Mouse (Mus musculus): ENCODE measurements around the gene Ralbp1. TPM values are rescaled to one million over a fixed set of nuclear protein-coding genes. Genes with fewer than 3 reads are reported as not detected.

The Ralbp1 gene
- total RNA-seq (2021): 10 to 100 TPM; 39.4 to 41.1 TPM

DNA sequence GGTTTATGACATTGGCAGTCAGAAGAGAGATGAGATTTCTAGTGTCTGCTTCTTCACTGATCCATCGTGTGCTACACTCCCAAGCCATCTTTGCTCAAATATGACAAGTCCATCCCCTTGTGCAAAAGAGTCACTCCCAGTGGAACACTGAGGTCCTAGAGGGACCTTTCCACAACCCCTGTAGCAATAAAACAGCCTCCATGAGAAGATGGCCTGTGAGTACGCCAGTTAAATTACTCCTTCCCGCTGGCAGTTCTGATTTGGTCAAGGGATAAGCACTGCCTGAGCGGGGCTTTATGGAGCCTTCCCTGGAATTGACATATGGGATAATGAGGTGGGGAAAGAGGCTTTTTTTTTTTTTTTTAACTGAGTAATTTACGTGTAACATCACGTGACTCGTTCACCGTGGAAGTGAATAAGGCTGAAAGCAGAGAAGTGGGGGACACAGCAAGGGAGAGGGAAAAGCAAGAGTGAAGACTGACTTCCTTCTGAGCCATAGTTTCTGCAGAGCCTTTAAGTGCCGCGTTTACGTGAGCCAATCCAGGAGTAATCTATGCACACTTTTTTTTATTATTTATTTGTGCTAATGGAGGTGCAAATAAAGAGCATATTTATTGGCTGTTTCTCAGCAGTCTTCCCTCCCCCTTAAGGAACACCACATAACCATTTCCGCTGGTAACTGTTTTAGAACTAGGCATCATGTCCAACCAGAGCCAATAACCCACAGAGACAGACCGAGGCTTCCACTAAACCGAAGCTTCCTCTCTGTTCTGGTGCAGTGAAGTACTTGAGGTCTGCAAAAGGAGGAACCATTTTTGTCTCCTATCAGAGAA is at the start of gene Ralbp1:
Ralbp1 (minus strand) TSS at position 102 of the 833 bp plus-strand sequence.
- peak in 1 of 2 experiments; percentile 32 for DNase-seq
- intact Hi-C loops (cut with DNase I): loop anchor here (10.0 kb wide), 1 partner anchor 1551 kb away; the partner anchor contains the start of gene Pja2

DNA sequence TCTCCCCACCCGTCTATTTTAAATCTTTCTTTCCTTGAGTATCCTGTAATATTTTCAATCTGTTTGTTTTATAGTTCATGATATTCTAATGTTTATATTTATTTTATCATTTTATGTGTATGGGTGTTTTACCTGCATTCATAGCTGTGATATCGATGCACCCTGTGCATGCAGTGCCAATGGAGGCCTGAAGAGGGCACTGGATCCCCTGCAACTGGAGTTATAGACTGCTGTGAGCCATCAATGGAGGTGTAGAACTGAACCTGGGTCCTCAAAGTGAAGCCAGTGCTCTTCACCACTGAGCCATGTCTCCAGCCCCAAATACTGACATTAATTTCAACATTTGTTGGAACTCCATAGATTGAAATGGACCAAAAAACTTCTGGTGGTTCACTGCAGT is 48.1 kb upstream of the Ralbp1 start:
- no peak for DNase-seq
- intact Hi-C loops (cut with DNase I): no loop called here

DNA sequence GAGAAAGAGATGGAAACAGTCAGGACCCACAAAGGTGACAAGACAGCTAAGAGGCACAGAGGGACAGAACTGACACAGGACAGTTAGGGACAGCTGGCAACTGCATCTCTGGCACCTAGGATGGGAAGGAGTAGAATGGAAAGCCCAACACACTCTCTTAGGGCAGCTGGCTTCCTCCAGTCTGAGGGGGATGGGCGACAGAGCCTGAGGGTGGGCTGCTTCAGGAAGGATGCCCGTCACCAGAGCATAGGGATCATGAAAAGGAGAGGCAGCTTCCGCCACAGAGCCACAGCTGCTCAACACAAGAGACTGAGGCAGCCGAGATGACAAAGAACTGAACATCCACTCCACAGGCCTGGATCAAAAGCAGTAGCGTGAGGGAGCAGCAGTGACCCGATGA is 45.9 kb upstream of the Ralbp1 start:
- intact Hi-C loops (cut with DNase I): no loop called here
- DNase-seq: no peak

DNA sequence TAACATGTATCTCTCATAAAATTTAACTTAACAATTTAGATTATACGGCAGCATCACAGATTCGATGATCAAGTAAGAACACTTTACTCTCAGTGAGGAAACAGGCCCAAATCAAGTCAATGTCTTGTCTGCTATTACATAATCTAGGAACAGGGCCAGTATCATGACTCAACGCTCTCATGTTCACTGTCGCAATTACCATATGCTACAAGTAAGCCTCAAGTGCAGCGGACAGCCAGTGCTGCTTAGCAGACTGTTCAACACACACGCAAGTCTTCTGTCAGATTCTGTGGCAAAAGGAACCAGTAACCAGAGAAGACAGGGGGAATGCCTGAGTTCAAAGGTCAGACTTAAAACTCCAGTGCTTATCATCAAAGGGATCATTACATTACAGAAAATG is 45.4 kb upstream of the Ralbp1 start:
- DNase-seq: peak; percentile 24 to 41
- intact Hi-C loops (cut with DNase I): no loop called here

DNA sequence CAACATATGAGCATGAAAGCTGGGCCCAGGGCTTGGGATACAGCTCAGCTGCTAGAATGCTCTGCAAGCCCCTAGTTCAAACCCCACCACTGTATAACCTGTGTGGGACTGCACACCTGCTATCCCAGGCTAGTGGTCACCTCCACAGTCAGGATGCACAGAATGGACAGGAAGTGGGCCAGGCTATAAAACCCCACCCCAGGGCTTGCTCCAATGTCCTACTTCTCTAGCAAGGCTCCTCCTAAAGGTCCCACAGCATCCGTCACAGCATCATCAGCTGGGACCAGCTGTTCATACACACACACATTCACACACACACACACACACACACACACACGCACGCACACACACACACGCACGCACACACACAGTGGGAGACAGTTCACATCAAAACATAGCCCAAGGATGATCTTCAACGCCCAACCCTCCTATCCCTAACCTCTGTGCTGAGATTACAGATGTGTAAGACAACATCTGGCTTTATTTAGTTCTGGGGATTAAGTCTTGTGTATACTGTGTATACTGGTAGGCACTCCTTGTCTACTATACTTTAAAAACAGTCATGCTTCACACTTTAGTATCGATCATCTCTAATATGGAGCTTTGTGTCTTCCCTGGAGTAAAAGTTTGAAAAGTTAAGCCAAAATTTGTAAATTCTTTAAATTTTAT is 44.7 kb upstream of the Ralbp1 start:
- DNase-seq: no peak
- intact Hi-C loops (cut with DNase I): no loop called here

DNA sequence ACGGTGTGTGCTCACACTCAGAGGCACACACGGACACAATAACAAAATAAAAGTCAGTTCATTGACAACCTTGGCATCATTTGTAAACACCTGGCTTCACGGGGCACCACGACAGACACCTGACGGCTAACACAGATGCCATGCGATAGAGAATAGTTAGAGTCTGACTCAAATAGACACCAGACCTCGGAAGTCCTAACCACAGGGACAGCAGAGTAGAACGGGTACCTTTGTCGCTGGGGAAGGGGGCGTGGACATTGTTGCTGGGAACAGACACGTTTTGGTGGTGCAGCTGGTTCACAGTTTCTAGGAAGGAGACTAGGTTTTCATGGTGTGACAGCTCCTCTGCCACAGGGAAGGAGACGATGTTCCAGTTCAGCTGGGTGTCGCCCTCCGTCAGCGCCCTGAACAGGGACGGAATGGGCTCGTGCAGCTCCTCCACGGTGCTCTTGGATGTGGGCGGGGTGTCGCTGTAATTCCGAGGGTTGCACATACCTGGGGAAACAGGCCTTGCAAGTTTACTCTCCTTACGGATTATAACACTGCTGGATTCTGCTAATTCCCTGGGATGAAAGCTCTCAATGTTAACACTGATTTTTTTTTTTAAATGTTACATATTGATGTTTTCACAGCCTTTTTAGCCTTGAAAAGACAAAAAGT is 43.9 kb upstream of the Ralbp1 start:
- intact Hi-C loops (cut with DNase I): no loop called here
- no peak for DNase-seq

DNA sequence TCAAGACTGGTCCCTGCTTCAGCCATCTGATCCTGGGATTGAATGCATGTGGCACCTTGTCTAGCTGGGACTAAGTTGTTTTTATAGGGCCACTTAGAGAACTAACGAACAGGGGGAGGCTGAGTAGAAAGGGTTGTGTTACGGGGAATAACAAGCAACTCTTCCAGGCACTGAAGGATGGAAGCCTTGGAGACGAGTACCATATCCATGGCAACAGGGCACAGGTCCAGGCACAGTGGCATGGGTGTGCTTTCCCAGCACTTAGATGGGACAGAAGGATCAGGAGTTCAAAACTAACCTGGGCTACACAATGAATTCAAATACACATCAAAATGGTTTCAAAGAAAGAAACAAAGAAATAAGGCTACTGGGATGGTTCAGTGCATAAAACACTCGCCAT is 41.5 kb upstream of the Ralbp1 start:
- no peak for DNase-seq
- intact Hi-C loops (cut with DNase I): no loop called here

DNA sequence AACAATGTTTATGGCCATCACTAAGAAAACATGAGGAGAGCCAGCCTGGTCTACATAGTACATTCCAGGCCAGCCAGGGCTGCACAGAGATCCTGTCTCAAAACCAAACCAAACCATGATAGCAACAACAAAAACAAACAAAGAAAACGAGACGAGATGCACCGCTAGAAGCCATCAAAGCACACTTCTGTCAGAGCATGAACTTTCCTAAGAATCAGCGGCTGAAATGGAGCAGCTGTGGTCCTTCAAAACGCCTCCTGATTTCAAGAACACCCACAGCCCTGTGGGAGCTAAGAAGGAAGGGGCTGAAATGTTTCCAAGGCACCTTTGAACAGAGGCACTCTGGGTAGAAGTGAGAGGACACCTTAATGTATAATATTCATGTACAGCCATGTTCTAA is 38.6 kb upstream of the Ralbp1 start:
- DNase-seq: no peak
- intact Hi-C loops (cut with DNase I): no loop called here

DNA sequence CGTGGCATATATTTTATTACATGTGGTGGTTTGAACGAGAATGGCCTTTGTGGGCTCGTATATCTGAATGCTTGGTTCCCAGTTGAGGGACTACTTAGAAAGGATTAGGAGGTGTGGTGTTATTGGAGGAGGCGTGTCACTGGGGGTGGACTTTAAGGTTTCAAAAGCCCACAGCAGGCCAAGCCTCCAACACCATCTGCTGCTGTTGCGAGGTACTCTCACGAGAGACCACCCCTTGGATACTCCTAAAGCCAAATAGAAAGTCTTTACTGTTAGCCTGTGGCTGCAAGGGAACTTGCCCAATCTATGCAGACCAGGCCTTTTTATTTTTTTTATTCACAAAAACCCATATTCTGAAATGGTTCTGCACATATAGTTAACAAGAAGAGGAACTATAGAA is 36.4 kb upstream of the Ralbp1 start:
- no peak for DNase-seq
- intact Hi-C loops (cut with DNase I): no loop called here

DNA sequence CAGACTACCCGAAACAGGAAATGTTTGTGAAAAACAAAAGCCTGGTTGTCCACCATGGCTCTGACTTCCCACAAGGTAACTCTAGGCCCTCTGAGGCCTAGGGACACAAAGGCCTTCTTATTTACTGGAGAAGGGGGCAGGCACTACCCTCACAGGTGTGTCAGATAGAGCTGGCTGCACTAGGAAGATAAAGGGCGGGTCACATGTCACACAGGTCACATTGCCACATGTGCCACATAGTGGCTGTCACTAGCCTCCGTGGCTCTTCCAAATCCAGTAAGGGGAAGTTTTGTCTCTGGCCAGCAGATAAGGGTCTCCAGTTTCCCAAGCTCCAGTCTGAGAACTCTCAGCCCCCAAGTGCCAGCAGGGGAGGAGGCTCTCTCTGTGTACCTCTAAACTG is 33.6 kb upstream of the Ralbp1 start:
- intact Hi-C loops (cut with DNase I): loop anchor here (5.0 kb wide), 1 partner anchor 33 kb away; the partner anchor contains the start of gene Twsg1
- DNase-seq: no peak

DNA sequence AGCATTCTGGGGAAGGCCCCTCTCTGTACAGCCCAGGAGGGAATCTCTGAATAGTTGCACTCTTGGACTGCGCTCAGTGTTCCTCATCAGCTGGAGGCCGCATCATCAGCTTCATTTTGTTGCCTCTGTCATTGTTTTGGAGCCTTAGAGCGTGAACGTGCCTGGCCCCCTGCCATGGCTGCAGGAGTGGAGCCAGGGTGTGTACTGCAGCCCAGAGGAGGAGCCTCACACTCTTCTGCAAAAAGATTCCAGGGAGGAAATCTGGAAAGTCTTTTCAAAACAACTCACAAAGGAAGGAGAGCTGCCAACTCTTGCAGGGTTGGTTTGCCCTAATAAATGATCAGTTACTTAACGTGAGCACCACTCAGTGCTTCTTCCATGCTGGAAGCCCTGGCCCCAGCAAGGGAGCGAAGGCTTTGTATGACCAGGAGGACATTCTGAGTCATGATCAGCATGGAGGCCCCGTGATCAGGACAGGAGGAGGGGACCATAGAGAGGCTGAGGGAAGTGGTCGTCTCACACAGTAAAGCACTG is 30.6 kb upstream of the Ralbp1 start:
- intact Hi-C loops (cut with DNase I): loop anchor here (5.0 kb wide), 1 partner anchor 36 kb away; the partner anchor contains the start of gene Twsg1
- DNase-seq: peak; percentile 90 to 93

DNA sequence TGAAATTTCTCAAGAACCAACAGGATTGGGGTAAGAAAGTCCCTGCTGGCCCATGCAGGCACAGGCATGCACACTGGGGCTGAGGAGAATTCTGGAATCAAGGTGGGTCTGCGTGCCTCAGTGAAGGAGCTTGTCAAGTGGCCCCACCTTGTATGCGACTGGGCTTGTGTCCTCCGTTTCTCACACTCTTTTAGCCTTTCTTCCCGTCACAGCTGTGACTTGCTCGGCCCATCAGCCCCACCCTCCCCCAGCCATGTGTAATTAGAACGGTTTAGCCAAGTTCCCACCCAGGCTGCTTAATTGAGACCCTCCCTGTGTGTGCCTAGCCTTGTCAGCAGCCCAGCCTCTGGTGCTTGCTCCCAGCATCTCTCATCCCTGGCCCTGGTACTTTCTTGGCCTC is 28.5 kb upstream of the Ralbp1 start:
- intact Hi-C loops (cut with DNase I): no loop called here

DNA sequence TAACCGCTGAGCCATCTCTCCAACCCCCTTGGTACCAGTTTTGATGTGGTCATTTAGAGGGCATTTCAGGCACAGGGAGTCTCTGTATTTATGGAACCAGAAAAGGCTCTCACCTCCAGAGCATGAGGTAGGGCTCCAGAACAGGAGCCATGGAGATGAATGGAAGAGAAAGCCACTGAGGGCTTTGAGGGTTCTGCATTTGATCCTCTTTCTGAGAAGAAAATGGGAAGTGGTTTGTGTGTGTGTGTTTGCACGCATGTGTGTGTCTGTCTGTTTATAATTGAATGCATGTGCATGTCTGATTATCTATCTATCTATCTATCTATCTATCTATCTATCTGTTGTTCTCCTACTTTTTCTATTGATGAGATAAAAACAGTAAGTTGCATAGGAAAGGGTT is 26.6 kb upstream of the Ralbp1 start:
- no peak for DNase-seq
- intact Hi-C loops (cut with DNase I): no loop called here

More for the DNA sequence above, 28.5 kb upstream of the Ralbp1 start:
- DNase-seq: no peak

DNA sequence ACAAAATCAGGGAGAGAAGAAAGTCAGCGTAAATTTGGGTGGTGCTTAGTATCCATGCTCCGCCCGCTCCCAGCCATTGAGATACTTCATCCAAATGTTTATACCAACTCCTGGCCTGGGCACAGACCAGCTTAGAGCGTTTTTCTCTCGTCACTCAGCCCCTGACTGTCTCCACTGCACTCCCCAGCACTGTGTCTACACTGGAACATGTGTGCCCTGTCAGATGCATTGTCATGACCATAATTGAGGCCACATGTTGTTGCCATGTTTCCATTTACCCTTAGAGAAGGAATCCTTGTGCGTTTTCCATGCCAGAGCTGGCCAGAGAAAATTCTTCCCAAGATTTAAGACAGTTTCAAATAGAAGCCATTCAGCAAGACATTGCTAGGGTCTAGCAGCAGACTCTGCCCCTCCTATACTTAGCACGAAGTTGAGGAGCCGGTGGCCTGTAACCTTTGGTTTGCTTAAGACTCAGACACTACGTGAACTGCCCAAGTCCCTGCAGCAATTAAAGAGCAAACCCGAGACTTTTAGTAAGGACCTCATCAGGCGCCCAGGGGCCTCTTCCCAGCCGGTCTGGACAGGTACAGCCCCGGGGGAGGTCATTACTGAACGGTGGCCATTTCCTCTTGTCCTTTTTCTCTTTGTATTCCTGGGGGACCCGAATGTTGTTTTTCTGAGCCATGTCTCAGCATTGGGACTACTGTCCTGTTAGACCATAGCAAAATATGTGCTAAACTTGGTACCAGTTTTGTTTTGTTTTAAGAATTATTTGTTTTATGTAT is 25.9 kb upstream of the Ralbp1 start:
- DNase-seq: no peak

DNA sequence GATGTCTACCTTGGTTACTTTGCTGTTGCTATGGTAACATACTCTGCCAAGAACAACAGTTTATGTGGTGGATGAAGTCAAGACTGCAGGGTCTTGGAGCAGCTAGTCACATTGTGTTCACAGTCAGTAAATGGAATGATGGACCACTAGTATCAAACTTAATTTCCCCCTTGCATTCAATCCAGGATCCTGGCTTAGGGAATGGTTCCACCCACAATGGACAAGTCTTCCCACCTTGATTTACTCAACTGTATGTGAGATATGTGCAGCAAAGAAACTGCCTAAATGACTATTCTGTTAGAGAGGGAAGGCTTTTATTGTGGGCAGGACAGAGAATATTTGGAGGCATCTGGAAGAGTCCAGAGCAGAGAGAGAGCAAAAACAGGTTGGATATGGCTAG is 22.7 kb upstream of the Ralbp1 start:
- no peak for DNase-seq
- intact Hi-C loops (cut with DNase I): no loop called here

More for the DNA sequence above, 25.9 kb upstream of the Ralbp1 start:
- intact Hi-C loops (cut with DNase I): no loop called here

DNA sequence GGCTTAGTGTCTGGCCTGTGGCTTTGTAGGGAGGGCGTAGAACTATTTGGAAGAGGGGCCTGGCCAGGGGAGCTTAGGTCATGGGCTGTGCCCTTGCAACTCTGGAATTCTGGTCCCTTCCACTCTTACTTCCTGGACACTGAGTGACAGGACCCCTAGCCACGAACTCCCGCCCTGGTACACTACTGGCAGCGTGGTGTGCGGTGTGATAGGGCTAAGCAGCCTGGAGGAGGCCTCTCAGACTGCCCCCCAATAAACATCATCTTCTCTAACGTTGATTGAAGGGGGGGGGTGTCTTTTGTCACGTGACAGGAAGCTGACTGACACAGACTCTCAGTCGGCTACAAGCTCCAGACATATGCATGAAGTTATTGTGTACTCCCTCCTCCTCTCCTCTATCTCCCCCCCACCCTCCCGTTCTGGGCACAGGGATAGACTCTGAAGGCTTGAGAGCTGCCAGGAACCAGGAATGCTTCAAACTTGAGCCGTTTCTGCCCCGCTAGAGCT is 21.4 kb upstream of the Ralbp1 start:
- intact Hi-C loops (cut with DNase I): no loop called here
- peak in 1 of 2 experiments; percentile 19 for DNase-seq

DNA sequence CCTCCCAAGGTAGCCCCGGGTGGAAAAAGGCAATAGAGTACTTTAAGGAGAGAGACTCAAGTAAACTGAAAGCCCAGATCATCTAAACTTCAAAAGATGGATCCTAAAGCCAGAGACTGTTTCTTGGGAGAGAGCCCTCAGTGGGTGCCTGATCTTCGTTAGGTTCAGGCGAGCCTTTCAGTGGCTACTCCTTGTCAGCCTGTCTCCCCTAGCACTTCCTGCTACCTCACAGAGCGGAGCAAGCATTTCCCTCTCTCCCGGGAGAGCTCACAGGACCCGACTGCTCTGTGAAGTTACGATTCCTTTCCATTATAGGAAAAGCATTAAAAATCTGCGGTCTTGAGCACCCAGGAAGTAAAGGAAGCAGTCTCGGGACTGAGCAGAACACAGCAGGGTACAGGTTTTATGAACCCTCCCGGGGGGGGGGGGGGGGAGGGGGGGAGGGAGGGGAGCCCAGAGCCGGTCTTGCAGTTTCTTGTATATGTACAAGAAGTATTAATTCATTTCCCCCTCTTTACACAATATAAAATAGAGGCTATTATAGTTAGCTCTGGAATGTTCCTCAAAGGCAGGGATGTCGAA is 20.8 kb upstream of the Ralbp1 start:
- intact Hi-C loops (cut with DNase I): no loop called here
- no peak for DNase-seq

DNA sequence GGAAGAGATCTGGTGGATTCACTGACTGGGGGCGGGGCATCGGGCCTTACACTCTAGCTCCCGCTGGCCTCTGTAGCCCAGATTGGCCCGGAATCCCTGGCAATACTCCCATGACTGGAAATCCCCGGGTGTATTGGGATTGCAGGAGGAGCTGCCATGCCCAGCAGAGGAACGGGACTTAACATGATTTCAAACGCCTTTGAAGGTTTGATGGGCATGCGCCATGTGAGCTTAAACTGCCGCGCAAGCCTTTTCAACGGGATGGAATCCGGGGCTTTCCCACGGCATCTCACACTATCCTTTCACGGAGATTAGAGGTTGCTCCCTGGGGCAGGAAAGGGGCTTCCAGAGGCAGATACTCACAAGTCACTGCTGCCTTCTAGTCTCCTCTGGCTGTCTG is 19.6 kb upstream of the Ralbp1 start:
- DNase-seq: no peak
- intact Hi-C loops (cut with DNase I): no loop called here

DNA sequence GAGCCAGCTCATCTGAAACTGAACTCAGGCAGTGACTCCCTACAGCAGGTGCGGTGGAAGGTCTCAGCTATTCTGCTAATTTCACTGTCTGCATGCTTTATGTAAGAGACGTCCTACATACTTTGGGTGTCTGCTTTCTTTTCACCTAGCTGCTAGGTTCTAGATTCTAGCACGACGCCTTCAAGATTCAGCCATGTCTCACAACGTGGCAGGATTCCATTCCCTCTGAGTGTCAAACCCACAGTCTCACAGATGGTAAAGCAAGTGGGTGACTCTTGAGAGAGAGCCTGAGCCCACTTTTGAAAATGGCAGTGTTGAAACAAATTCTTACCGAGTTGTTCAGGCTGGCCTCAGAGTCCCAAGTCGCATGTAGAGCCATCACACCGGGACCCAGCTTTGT is 18.2 kb upstream of the Ralbp1 start:
- no peak for DNase-seq
- intact Hi-C loops (cut with DNase I): no loop called here

DNA sequence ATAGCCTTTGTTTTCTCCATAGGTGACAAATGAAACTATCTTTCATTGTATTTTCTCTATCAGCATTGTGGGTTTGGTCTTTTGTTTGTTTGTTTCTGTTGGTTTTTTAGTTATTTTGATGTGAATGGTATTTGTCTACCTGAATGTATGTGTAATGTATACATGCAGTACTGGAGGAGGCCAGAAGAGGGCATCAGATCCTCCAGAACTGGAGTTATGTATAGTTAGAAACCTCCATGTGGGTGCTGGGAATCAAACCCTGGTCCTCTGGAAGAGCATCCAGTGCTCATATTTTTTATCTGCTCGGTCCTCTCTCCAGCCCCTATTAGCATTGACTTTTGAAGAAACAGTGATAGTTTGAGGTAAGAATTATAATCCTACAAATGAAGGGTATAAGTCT is 17.4 kb upstream of the Ralbp1 start:
- intact Hi-C loops (cut with DNase I): no loop called here
- DNase-seq: no peak
